Mouse (Mus musculus): ENCODE measurements at regions not wholly inside any gene's neighbourhood (a gene's known extent, or its start where the extent isn't known, plus 50 kb on each side); places are given as distances from the start of the nearest gene placed in this dataset.

DNA sequence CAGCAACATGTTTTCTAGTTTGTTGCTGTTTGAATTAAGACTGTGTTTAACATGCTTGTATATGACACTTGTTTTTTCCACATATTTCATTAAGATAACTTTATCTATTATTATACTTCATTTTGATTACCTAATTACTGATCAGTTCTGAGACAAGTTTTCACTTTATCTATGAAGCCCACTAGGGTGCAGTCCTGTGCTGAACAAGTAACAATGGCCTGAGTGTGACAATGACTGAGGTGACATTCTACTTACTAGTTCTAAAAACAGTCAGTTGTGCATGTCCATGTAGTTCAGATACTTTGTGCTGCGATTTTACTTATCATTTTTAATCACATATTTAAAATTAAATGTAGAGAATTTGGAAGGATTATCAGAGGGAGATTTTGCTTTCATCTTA, 1795.2 kb upstream of the Gm37988 start:
- TF ChIP-seq CTCF (IDR thresholded peaks at IDR 0.05; ENCODE audit: low read depth): peak; percentile 33; the same call in 1 of the 2 replicates
- H3K4me1 ChIP-seq (ENCODE audit: insufficient read depth, low read length): no peaks in the 10 kb centered on the region
- ATAC-seq: no peak
- no peak overlapping the region for H3K27ac ChIP-seq
- H3K4me2 ChIP-seq (ENCODE audit: low read depth, low read length): no peak overlapping the region
- H3K4me3 ChIP-seq (ENCODE audit: low read length): no peak overlapping the region
- no peaks in the 10 kb centered on the region for H3K36me3 ChIP-seq (ENCODE audit: insufficient read depth, low read length)
- peak; percentile 25 for DNase-seq (ENCODE audit: low spot score)
- no peaks in the 10 kb centered on the region for H3K9me3 ChIP-seq (ENCODE audit: low read length)
- H3K9ac ChIP-seq (replicated peaks; ENCODE audit: low read length): no peak overlapping the region
- no peaks in the 10 kb centered on the region for H3K27me3 ChIP-seq (ENCODE audit: insufficient read depth, low read length)
- 71% methylated on average over 1 of the region's 1 CpGs for WGBS

DNA sequence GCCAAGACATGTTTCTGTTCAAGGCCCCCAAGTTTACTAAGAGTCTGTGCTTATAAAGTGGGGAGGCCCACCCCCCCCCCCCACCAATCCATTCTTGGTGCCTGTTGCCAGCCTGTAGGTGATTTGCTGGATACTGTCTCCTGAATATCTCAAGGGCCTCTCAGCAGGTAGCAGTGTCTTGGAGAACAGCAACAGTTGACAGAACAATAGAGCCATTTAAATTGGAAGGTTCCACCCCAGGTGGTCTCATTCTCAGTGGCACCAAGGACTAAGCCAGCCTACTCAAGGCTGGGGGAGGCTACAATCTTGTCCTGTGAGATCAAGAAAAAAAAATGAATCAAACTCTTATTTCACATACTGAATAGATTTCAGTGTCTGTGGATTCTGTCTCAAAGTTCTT, 1744.9 kb upstream of the Gm37988 start:
- no peaks in the 10 kb centered on the region for H3K4me1 ChIP-seq (ENCODE audit: insufficient read depth, low read length)
- H3K27me3 ChIP-seq (ENCODE audit: insufficient read depth, low read length): no peaks in the 10 kb centered on the region
- H3K27ac ChIP-seq: no peak overlapping the region
- H3K36me3 ChIP-seq (ENCODE audit: insufficient read depth, low read length): no peaks in the 10 kb centered on the region
- H3K9me3 ChIP-seq (ENCODE audit: low read length): no peaks in the 10 kb centered on the region
- no peak overlapping the region for H3K9ac ChIP-seq (replicated peaks; ENCODE audit: low read length)
- no peak for ATAC-seq
- no peak overlapping the region for H3K4me3 ChIP-seq (ENCODE audit: low read length)
- no peak for DNase-seq (ENCODE audit: low spot score)
- TF ChIP-seq CTCF (IDR thresholded peaks at IDR 0.05; ENCODE audit: low read depth): no peak
- H3K4me2 ChIP-seq (ENCODE audit: low read depth, low read length): no peak overlapping the region

DNA sequence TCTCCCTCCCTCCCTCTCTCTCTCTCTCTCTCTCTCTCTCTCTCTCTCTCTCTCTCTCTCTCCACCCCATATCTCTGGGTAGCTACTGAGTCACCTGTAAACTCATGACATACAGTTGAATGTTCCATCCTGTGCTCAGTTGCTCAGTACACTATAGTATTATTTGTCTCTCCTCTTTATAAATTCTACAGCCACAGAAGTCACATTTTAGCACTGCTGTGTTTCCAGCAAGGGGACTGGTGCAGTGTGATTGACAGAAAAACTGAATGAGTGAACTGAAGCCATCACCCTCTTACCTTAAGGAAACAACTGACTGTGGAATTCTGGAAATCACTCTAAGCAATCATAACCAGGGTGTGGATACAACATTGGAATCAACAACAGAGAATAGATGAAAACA, 1713.3 kb upstream of the Gm37988 start:
- Histone ChIP-seq H3K4me2 (ENCODE audit: low read depth, low read length) (no peak overlapping the region), H3K4me3 (ENCODE audit: low read length) (no peak overlapping the region), H3K4me1 (ENCODE audit: insufficient read depth, low read length) (no peaks in the 10 kb centered on the region), H3K9ac (replicated peaks; ENCODE audit: low read length) (no peak overlapping the region), H3K9me3 (ENCODE audit: low read length) (no peaks in the 10 kb centered on the region), H3K27me3 (ENCODE audit: insufficient read depth, low read length) (no peaks in the 10 kb centered on the region), H3K27ac (no peak overlapping the region), H3K36me3 (ENCODE audit: insufficient read depth, low read length) (no peaks in the 10 kb centered on the region)
- TF ChIP-seq CTCF (IDR thresholded peaks at IDR 0.05; ENCODE audit: low read depth): no peak
- ATAC-seq (no peak), DNase-seq (ENCODE audit: low spot score) (no peak)

DNA sequence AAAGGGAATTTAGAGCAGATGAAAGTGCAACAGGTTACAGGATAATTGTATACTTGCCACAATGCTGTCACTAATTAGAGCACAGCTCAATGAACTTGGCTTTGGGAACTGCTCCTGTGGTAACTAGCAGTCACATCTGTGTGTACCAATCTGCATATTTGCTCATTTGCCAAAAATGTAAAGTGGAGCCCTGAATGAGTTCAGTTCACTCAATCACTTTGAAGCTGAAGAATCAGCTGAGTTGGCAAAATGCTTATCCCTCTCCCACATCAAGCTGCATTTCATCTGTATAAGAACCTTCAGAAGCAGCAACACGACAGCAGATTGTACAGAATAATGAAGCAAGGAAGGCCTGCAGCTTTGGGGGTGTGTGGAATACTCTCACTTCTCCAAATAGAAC, 1712.8 kb upstream of the Gm37988 start:
- H3K9me3 ChIP-seq (ENCODE audit: low read length): no peaks in the 10 kb centered on the region
- no peaks in the 10 kb centered on the region for H3K27me3 ChIP-seq (ENCODE audit: insufficient read depth, low read length)
- DNase-seq (ENCODE audit: low spot score) (peak; percentile 43), ATAC-seq (no peak)
- no peak for TF ChIP-seq CTCF (IDR thresholded peaks at IDR 0.05; ENCODE audit: low read depth)
- no peaks in the 10 kb centered on the region for H3K36me3 ChIP-seq (ENCODE audit: insufficient read depth, low read length)
- H3K9ac ChIP-seq (replicated peaks; ENCODE audit: low read length): no peak overlapping the region
- WGBS: 38% methylated on average over 1 of the region's 1 CpGs
- no peak overlapping the region for H3K4me2 ChIP-seq (ENCODE audit: low read depth, low read length)
- no peak overlapping the region for H3K27ac ChIP-seq
- H3K4me3 ChIP-seq (ENCODE audit: low read length): no peak overlapping the region
- H3K4me1 ChIP-seq (ENCODE audit: insufficient read depth, low read length): no peaks in the 10 kb centered on the region

DNA sequence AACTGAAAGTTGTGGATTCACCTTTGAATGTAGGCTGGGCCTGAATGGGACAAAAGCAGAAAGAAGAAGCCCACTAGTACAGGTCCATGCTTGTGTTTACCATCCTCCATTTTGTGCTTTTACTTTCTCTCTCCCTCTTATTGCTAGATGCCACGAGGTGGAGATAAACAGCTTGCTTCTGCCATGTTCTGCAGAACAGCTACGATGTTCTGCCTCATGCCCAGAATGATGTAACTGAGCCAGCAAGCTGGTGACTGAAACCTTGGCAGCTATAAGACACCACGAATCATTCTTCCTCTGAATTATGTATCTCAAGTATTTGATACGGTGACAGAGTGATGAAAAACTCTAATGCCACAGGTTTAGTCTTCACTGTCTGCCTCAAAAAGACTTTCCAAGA, 1694.1 kb upstream of the Gm37988 start:
- WGBS: 80% methylated on average over 4 of the region's 4 CpGs
- no peaks in the 10 kb centered on the region for H3K36me3 ChIP-seq (ENCODE audit: insufficient read depth, low read length)
- H3K9ac ChIP-seq (replicated peaks; ENCODE audit: low read length): no peak overlapping the region
- H3K9me3 ChIP-seq (ENCODE audit: low read length): no peaks in the 10 kb centered on the region
- DNase-seq (ENCODE audit: low spot score) (no peak), ATAC-seq (no peak)
- H3K4me2 ChIP-seq (ENCODE audit: low read depth, low read length): no peak overlapping the region
- H3K4me3 ChIP-seq (ENCODE audit: low read length): no peak overlapping the region
- no peak overlapping the region for H3K27ac ChIP-seq
- H3K4me1 ChIP-seq (ENCODE audit: insufficient read depth, low read length): no peaks in the 10 kb centered on the region
- no peak for TF ChIP-seq CTCF (IDR thresholded peaks at IDR 0.05; ENCODE audit: low read depth)
- no peaks in the 10 kb centered on the region for H3K27me3 ChIP-seq (ENCODE audit: insufficient read depth, low read length)

DNA sequence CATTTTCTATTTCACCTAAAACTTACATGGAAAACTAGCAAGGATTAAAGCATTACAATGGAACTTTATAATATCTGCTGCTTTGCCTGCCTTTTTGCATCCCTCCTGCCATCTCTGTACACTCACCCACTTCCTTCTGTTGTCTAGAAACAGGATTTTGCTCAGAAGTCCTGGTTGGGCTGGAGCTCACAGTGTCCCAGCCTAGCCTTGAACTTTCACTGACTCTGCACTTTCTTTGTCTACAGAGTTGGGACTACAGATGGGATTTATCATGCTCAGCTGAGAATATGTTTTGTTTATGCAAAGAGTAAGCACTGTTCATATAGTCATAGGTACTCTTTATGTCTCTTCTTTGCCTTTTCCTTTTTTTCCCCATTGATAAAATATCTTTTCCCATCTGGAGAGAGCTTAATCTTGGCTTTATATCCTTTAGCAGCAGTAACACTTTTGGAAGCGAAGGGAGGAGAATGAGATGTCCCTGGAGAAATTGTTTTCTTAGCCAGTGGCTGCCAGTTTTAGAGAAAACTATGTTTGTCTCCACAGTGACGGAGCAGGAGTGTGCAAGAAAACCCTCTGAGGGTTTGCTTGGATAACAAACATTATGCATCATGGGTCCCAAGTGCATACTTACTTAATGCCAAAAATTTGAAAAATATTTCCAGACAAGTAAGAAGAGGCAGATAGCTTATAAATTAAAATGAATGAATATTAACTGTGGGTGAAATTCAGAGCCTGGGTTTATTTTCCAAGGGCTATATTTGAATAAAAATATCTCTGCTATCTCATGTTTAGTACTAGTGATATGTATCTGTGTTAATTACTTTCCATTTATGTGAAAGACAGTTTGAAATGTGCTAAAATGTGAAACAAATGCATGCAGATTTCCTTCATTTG, 1687.9 kb upstream of the Gm37988 start:
- Histone ChIP-seq H3K9ac (replicated peaks; ENCODE audit: low read length) (no peak overlapping the region), H3K4me1 (ENCODE audit: insufficient read depth, low read length) (no peaks in the 10 kb centered on the region), H3K4me3 (ENCODE audit: low read length) (no peak overlapping the region), H3K9me3 (ENCODE audit: low read length) (no peaks in the 10 kb centered on the region), H3K4me2 (ENCODE audit: low read depth, low read length) (no peak overlapping the region), H3K27ac (no peak overlapping the region), H3K27me3 (ENCODE audit: insufficient read depth, low read length) (no peaks in the 10 kb centered on the region), H3K36me3 (ENCODE audit: insufficient read depth, low read length) (no peaks in the 10 kb centered on the region)
- DNase-seq (ENCODE audit: low spot score): no peak
- no peak for TF ChIP-seq CTCF (IDR thresholded peaks at IDR 0.05; ENCODE audit: low read depth)
- ATAC-seq: no peak
- 52% methylated on average over 2 of the region's 2 CpGs for whole genome bisulfite sequencing

DNA sequence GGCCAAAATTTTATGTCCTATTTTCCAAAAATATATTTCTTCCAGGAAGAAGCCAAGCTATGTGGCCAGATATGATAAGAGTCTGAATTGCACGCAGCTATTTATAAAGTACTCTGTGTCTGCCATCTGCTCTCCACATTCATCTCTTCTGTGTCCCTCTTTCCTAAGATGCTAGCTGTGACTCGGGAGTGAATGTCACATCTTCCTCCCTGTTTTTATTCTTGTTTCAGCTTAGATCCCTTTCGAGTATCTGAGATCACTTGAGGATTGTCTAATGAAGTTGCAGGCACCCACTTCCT, 1687.4 kb upstream of the Gm37988 start:
- no peak for TF ChIP-seq CTCF (IDR thresholded peaks at IDR 0.05; ENCODE audit: low read depth)

More for the DNA sequence above, 1687.4 kb upstream of the Gm37988 start:
- Histone ChIP-seq H3K36me3 (ENCODE audit: insufficient read depth, low read length) (no peaks in the 10 kb centered on the region), H3K4me3 (ENCODE audit: low read length) (no peak overlapping the region), H3K9ac (replicated peaks; ENCODE audit: low read length) (no peak overlapping the region), H3K4me2 (ENCODE audit: low read depth, low read length) (no peak overlapping the region), H3K4me1 (ENCODE audit: insufficient read depth, low read length) (no peaks in the 10 kb centered on the region), H3K9me3 (ENCODE audit: low read length) (no peaks in the 10 kb centered on the region), H3K27me3 (ENCODE audit: insufficient read depth, low read length) (no peaks in the 10 kb centered on the region), H3K27ac (no peak overlapping the region)
- WGBS: 60% methylated on average over 3 of the region's 3 CpGs
- DNase-seq (ENCODE audit: low spot score) (no peak), ATAC-seq (no peak)
